Mouse (Mus musculus) embryonic facial prominence, embryonic 13.5 days (tissue): ENCODE results near the gene Vwa3a. TPM values are rescaled to one million over a fixed set of nuclear protein-coding genes. Genes with fewer than 3 reads are reported as not detected.

Experiments
- ATAC-seq: fragments of 200-750 bp; cut with Nextera tagmentation; 2 replicates; pipeline ENCODE4 v1.8.0; 2017; ENCODE audit warnings: low read depth; ENCODE audit not compliant: insufficient number of reproducible peaks, insufficient read depth, low FRiP score, low TSS enrichment
- H3K27ac ChIP-seq: fragments of 300-500 bp; sonication (generic); 2 replicates; pipeline ENCODE4 v1.5.1; 2015; ENCODE audit warnings: moderate library complexity, mild to moderate bottlenecking, inconsistent platforms
- H3K27me3 ChIP-seq: fragments of 300-500 bp; sonication (generic); 2 replicates; pipeline ENCODE4 v1.6.1; 2015; ENCODE audit warnings: mild to moderate bottlenecking, inconsistent platforms
- H3K36me3 ChIP-seq: fragments of 300-500 bp; sonication (generic); 2 replicates; pipeline ENCODE4 v1.6.1; 2015; ENCODE audit warnings: mild to moderate bottlenecking, inconsistent platforms
- H3K4me1 ChIP-seq: fragments of 300-500 bp; sonication (generic); 2 replicates; pipeline ENCODE4 v1.6.1; 2015; ENCODE audit warnings: inconsistent platforms
- H3K4me2 ChIP-seq: fragments of 300-500 bp; sonication (generic); 2 replicates; pipeline ENCODE4 v1.6.1; 2015; ENCODE audit warnings: moderate library complexity, mild to moderate bottlenecking, inconsistent platforms
- H3K4me3 ChIP-seq: fragments of 300-500 bp; sonication (generic); 2 replicates; pipeline ENCODE4 v1.5.1; 2015; ENCODE audit warnings: mild to moderate bottlenecking, inconsistent platforms
- H3K9ac ChIP-seq: fragments of 300-500 bp; sonication (generic); 2 replicates; pipeline ENCODE4 v1.6.1; 2015; ENCODE audit warnings: mild to moderate bottlenecking, inconsistent platforms
- H3K9me3 ChIP-seq: fragments of 300-500 bp; sonication (generic); 2 replicates; pipeline ENCODE4 v1.6.1; 2016; ENCODE audit warnings: inconsistent platforms
- WGBS: fragments of 180-500 bp; shearing (Covaris S2); methylation state at CpG from one replicate; pipeline ENCODE4 v1.1.7; 2015; ENCODE audit warnings: mixed read lengths; 5-methylcytosine and 5-hydroxymethylcytosine counted together
- polyA plus RNA-seq: library from polyadenylated mRNA; unstranded; fragments of >200 nt; fragmentation: Nextera tagmentation; extraction: Ambion mirVana; gene quantifications from 2 replicates; pipeline ENCODE4 v1.2.1, GENCODE M21; 2015

The Vwa3a gene
- polyA plus RNA-seq, 1 experiment from 2014 or later, result 0.28 TPM

GRCm38 (mm10) chr7:120817552-120817951, 78.4 kb downstream of the Vwa3a start:
- 88% methylated on average over 6 of the region's 6 CpGs for WGBS
- Histone ChIP-seq H3K36me3 (no peaks in the 10 kb centered on the region), H3K27ac (no peak overlapping the region), H3K27me3 (no peaks in the 10 kb centered on the region), H3K4me1 (no peaks in the 10 kb centered on the region; the same call in 1 of the 2 replicates), H3K9ac (no peak overlapping the region), H3K9me3 (no peaks in the 10 kb centered on the region), H3K4me2 (no peak overlapping the region), H3K4me3 (no peak overlapping the region)
- ATAC-seq, result no peak

- ATAC-seq, result no peak
- Histone ChIP-seq H3K4me1 (no peaks in the 10 kb centered on the region; the same call in 1 of the 2 replicates), H3K4me3 (no peak overlapping the region), H3K27ac (no peak overlapping the region), H3K36me3 (no peaks in the 10 kb centered on the region), H3K4me2 (no peak overlapping the region), H3K9me3 (no peaks in the 10 kb centered on the region), H3K27me3 (no peaks in the 10 kb centered on the region), H3K9ac (no peak overlapping the region)
- WGBS, result 78% methylated on average over 4 of the region's 4 CpGs
Observed at GRCm38 (mm10) chr7:120819386-120819785, 80.3 kb downstream of the Vwa3a start.

GRCm38 (mm10) chr7:120823248-120823647, 84.1 kb downstream of the Vwa3a start:
- 24% methylated on average over 5 of the region's 5 CpGs for WGBS
- Histone ChIP-seq H3K4me2 (no peak overlapping the region), H3K4me1 (no peaks in the 10 kb centered on the region), H3K36me3 (no peaks in the 10 kb centered on the region), H3K9ac (no peak overlapping the region), H3K4me3 (no peak overlapping the region), H3K27ac (no peak overlapping the region), H3K27me3 (peaks cover 5% of the 10 kb centered on the region), H3K9me3 (no peaks in the 10 kb centered on the region)
- no peak for ATAC-seq

- H3K4me2 ChIP-seq, result no peak overlapping the region
- H3K4me3 ChIP-seq, result no peak overlapping the region
- H3K27ac ChIP-seq, result no peak overlapping the region
- WGBS, result 63% methylated on average over 2 of the region's 2 CpGs
- peaks cover 2% of the 10 kb centered on the region; the same call in 1 of the 2 replicates for H3K4me1 ChIP-seq
- no peak overlapping the region for H3K9ac ChIP-seq
- no peak for ATAC-seq
- H3K9me3 ChIP-seq, result no peaks in the 10 kb centered on the region
- H3K36me3 ChIP-seq, result no peaks in the 10 kb centered on the region
- peaks cover 14% of the 10 kb centered on the region for H3K27me3 ChIP-seq
Observed at GRCm38 (mm10) chr7:120825097-120825496, 86.0 kb downstream of the Vwa3a start.

- Histone ChIP-seq H3K4me3 (no peak overlapping the region), H3K27me3 (peaks cover 15% of the 10 kb centered on the region), H3K4me1 (peaks cover 10% of the 10 kb centered on the region; the same call in 1 of the 2 replicates), H3K9me3 (no peaks in the 10 kb centered on the region), H3K27ac (no peak overlapping the region), H3K9ac (no peak overlapping the region), H3K36me3 (no peaks in the 10 kb centered on the region), H3K4me2 (no peak overlapping the region)
- 12% methylated on average over 3 of the region's 3 CpGs for WGBS
- ATAC-seq, result no peak
Observed at GRCm38 (mm10) chr7:120826408-120826807, 87.3 kb downstream of the Vwa3a start.

GRCm38 (mm10) chr7:120830431-120831381, 91.6 kb downstream of the Vwa3a start:
- Histone ChIP-seq H3K9ac (peak overlapping the region; percentile 75), H3K4me2 (peak overlapping the region; percentile 92), H3K4me3 (peak overlapping the region; percentile 70), H3K4me1 (peaks cover 16% of the 10 kb centered on the region), H3K27me3 (peaks cover 15% of the 10 kb centered on the region), H3K27ac (peak overlapping the region; percentile 45; the same call in 1 of the 2 replicates), H3K36me3 (no peaks in the 10 kb centered on the region), H3K9me3 (no peaks in the 10 kb centered on the region)
- ATAC-seq, result peak; percentile 40; the same call in 1 of the 2 replicates
- WGBS, result under 1% methylated on average over 46 of the region's 46 CpGs

- 0 out of 2 replicates have a peak overlapping the region, but pooled peaks have one; percentile 52 for H3K27ac ChIP-seq
- no peaks in the 10 kb centered on the region for H3K36me3 ChIP-seq
- no peaks in the 10 kb centered on the region for H3K9me3 ChIP-seq
- peaks cover 23% of the 10 kb centered on the region for H3K4me1 ChIP-seq
- peaks cover 8% of the 10 kb centered on the region for H3K27me3 ChIP-seq
- ATAC-seq, result no peak
- H3K4me2 ChIP-seq, result peak overlapping the region; percentile 62
- peak overlapping the region; percentile 63 for H3K4me3 ChIP-seq
- 45% methylated on average over 6 of the region's 6 CpGs for WGBS
- peak overlapping the region; percentile 54 for H3K9ac ChIP-seq
Observed at GRCm38 (mm10) chr7:120834426-120834825, 95.3 kb downstream of the Vwa3a start.

GRCm38 (mm10) chr7:120834863-120835372, 95.8 kb downstream of the Vwa3a start:
- H3K9ac ChIP-seq, result peak overlapping the region; percentile 54

GRCm38 (mm10) chr7:120835449-120836359, 96.6 kb downstream of the Vwa3a start:
- WGBS, result 1% methylated on average over 41 of the region's 41 CpGs
- Histone ChIP-seq H3K4me2 (peak overlapping the region; percentile 62), H3K27me3 (no peaks in the 10 kb centered on the region), H3K4me1 (peaks cover 15% of the 10 kb centered on the region), H3K4me3 (peak overlapping the region; percentile 63), H3K36me3 (no peaks in the 10 kb centered on the region), H3K9me3 (no peaks in the 10 kb centered on the region), H3K9ac (peak overlapping the region; percentile 69), H3K27ac (peak overlapping the region; percentile 51)
- peak; percentile 82 for ATAC-seq

More at GRCm38 (mm10) chr7:120834863-120835372, 95.8 kb downstream of the Vwa3a start:
- Histone ChIP-seq H3K4me1 (peaks cover 23% of the 10 kb centered on the region), H3K27me3 (peaks cover 3% of the 10 kb centered on the region), H3K4me2 (peak overlapping the region; percentile 62), H3K9me3 (no peaks in the 10 kb centered on the region), H3K27ac (peak overlapping the region; percentile 52; the same call in 1 of the 2 replicates), H3K36me3 (no peaks in the 10 kb centered on the region), H3K4me3 (peak overlapping the region; percentile 63)
- ATAC-seq, result peak; percentile 81
- WGBS, result 6% methylated on average over 14 of the region's 14 CpGs

- ATAC-seq, result no peak
- Histone ChIP-seq H3K36me3 (no peaks in the 10 kb centered on the region), H3K9ac (peak overlapping the region; percentile 62; the same call in 1 of the 2 replicates), H3K27me3 (no peaks in the 10 kb centered on the region), H3K4me1 (peaks cover 13% of the 10 kb centered on the region), H3K9me3 (no peaks in the 10 kb centered on the region), H3K27ac (peak overlapping the region; percentile 51; the same call in 1 of the 2 replicates), H3K4me3 (peak overlapping the region; percentile 63), H3K4me2 (peak overlapping the region; percentile 62)
- WGBS, result 4% methylated on average over 12 of the region's 12 CpGs
Observed at GRCm38 (mm10) chr7:120836361-120836760, 97.2 kb downstream of the Vwa3a start.
